Mouse (Mus musculus): ENCODE measurements around the gene Anxa2.

Gene Anxa2

GRCm38 (mm10) chr9:69511881-69512590, 58.6 kb downstream of the Anxa2 start:
- no peak for DNase-seq (ENCODE audit: low spot score in 2 of 2)

DNA sequence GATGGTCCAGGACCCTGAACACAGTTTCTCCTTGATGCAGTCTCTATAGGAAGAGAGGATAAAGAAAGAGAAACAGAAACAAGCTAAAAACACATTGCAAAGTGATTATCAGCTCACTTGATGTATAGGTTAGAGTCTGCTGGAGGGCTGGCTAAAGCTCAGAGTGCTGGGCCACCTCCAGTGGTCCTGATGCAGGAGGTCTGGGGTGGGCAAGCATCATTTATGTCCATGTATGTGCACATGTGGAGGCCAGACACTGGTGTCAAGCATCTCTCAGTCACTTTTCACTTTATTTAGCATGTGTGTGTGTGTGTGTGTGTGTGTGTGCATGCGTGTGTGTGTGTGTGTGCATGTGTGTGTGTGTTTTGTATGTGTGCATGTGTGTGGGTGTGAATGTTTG, 59.3 kb downstream of the Anxa2 start:
- no peak for DNase-seq (ENCODE audit: low spot score in 2 of 2)

- DNase-seq (ENCODE audit: low spot score in 2 of 2), result no peak
These were observed 60.8 kb downstream of the Anxa2 start for GRCm38 (mm10) chr9:69514206-69514605.

- DNase-seq (ENCODE audit: low spot score in 2 of 2), result no peak
These were observed 62.0 kb downstream of the Anxa2 start for GRCm38 (mm10) chr9:69515416-69515815.

DNA sequence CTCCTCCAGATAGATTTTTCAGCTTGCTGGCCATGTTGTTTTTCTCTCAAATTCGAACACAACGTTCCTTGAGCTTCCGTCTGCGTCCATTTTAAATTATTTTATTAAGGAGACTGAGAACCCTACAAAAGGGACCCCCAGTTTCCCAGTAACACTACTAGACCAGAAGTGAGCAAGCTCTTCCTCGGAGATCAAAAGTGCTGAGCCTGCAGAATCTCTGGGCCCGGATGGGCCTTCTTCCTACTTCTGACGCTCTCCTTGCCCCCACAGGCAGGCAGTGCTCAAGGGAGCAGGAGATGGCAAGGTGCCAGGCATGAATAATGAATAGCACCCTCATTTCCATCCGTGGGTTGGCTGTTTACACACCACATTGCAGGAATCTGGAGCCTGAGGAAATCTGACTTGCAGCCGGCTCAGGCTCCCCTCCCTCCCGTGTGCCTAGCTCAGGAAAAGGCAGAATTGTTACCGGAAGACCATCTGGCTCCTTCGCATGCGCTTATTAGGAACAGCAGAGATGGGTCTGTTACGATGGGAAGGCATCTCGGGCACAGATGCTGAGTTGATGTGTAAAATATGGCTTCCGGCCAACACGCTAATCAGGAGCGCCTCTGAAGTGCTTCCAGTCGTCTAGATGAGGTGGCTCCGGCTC, 64.1 kb downstream of the Anxa2 start:
- no peak for DNase-seq (ENCODE audit: low spot score in 2 of 2)
